Mouse (Mus musculus) CD8-positive naive resting alpha-beta T cell, adult 2 months (primary cell): ENCODE results near the gene Mdc1.

Source experiments
- DNase-seq, 2 experiments: peaks; one replicate each; pipeline ENCODE4 v3.0.0; 2022; ENCODE audit warnings: low read depth in 2 of 2, low spot score in 2 of 2

Gene Mdc1

DNA sequence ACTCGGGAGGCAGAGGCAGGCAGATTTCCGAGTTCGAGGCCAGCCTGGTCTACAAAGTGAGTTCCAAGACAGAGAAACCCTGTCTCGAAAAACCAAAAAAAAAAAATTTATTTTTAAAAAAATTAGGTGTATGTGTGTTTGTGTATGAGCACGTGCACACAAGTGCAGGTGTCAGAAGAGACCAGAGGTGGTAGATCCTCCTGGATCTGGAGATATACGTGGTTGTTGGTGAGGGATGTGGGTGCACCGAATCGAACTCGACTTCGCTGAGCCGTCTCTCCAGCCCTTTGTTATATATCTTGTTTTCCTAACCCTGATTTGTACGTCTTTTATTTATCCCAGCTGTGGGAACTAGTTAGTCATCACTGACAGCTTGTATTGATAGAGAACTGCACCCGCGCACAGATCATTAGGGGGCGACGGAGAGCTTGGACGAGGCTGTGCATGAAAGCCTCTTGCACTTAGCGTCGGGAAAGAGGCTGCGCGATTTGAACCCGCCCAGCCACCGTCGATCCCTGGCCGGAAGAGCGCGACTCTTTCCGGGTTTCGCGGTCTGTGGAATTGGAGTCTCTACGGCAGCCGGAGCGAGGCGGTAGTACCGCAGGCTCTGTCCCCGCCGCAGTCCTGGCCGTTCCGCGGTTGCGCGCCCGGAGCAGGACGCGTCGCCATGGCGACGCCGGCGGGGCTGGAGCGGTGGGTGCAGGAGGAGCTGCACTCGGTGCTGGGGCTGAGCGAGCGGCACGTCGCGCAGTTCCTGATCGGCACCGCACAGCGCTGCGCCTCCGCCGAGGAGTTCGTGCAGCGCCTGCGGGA is 38.1 kb downstream of the Mdc1 start, which contains the start of gene Dhx16:
TSS of gene Dhx16 (plus strand) at position 575 of the 813 bp plus-strand sequence.
- peak; percentile 87 to 96 for DNase-seq

DNA sequence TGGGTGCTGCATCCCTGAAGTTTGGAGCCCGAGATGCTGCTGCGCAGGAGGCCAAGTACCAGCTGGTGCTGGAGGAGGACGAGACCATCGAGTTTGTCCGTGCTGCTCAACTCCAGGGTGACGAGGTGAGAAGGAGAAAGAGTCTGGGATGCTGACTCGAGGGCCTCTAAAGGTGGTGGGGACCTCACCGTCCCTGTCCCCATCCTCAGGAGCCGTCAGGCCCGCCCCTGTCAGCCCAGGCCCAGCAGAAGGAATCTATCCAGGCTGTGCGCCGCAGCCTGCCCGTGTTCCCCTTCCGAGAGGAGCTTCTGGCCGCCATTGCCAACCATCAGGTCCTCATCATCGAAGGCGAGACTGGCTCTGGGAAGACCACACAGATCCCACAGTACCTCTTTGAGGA is 41.6 kb downstream of the Mdc1 start:
- DNase-seq: no peak

DNA sequence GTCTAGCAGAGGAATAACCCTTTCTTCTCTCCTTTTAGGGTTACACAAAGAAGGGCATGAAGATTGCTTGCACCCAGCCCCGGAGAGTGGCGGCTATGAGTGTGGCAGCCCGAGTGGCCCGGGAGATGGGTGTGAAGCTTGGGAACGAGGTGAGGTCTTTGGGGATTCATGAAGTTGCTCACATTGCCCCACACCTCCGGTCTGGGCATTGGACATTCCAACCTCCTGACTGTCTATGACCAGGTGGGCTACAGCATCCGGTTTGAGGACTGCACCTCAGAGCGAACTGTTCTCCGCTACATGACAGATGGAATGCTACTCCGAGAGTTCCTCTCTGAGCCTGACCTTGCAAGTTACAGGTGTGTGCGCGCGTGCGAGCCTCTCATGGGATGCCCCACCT is 42.5 kb downstream of the Mdc1 start:
- DNase-seq: no peak

DNA sequence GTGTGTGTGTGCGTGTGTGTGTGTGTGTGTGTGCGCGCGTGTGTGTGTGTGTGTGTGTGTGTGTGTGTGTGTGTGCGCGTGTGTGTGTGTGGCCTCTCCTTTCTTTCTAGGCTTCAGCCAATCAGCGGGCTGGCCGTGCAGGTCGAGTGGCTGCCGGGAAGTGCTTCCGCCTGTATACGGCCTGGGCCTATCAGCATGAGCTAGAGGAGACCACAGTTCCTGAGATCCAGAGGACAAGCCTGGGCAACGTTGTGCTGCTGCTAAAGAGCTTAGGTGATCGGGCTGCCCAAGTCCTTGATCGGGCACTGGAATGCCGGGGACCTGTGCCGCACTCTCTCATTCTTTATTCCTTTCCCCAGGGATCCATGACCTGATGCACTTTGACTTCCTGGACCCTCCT is 46.4 kb downstream of the Mdc1 start:
- DNase-seq: no peak

DNA sequence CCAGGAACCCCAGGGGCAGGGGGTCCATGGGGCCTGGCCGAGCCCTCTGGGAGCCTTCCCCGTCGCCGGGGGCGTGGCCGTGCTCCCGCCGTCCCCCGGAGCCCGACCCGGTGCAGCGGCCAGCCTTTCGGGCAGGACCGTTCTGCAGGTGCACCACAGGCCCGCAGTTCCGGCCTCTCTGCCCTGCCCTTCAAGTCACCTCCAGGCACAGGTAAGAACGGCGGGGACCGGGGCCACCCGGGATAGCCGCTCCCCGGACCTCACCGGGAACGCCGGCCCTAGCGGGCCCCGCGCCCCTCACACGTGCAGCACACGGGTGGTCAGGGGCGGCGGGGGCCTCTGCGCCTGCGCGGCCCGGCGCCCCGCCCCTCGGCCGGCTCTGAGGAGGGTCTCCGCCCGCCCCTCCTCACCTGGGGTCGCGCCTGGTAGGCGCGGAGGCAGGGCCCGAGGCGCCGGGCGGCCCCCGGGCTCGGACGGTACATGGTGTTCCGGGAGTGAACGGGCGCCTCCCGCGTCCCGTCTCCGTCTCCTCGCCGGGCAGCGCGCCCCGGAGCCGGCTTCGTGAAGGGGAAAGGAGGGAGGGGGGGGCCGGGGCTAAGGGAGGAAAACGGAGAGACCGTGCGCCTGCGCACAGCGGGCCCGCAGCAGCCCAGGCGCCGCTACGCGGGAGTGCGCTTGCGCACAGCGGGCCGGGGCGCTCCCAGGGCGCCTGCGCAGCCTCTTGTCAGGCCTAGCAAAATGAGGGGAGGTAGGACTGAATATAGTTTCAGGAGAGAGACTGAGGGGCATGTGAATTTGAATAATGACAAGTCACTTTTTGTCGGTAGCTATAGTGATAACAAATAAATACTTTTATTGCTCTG is 55.7 kb downstream of the Mdc1 start, which contains the start of gene 2310061I04Rik:
TSS of gene 2310061I04Rik (minus strand) at position 651 of the 863 bp plus-strand sequence.
- peak; percentile 87 for DNase-seq

DNA sequence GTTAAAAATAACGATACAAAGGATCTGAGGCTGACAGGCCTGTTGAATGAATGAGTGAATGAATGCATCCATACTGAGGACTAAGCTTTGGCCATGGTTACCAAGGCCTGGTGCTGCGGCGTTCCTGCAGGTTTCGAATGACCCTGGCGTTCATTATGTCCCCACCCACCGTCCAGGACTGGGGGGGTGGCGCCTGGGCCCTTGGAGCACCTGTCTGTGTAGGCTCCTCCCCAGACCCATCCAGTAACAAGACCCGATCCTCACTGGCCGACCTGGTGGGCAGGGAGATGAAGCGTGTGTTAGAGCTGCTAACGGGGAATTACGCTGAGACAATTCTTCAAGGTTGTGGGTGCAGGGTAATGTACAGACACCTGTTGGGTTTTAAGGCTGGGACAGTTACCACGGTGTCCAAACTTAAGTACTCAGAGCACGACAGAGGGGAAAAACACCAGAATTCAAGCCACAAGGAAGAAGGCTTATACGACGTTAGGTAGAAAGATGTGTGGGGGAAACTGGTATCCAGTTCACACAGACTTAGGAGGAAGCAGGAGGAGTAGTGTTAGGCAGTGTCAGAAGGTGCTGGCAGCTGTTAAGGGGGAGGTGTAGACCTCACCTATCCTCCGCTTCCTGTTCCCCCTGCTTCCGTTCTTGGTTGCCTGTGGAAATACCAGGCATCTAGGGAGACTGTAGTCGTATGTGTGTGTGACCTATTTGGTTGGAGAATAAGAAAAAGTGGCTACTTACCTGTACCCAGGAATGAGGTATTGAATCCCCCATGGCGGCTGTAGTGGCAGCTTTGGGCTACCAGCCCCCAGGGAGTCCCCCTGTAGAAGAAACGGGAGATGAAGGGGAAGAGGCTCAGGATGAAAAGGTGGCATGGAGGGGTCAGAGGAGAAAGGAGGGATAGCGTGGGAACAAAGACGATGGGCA is 56.6 kb downstream of the Mdc1 start:
- DNase-seq: no peak

DNA sequence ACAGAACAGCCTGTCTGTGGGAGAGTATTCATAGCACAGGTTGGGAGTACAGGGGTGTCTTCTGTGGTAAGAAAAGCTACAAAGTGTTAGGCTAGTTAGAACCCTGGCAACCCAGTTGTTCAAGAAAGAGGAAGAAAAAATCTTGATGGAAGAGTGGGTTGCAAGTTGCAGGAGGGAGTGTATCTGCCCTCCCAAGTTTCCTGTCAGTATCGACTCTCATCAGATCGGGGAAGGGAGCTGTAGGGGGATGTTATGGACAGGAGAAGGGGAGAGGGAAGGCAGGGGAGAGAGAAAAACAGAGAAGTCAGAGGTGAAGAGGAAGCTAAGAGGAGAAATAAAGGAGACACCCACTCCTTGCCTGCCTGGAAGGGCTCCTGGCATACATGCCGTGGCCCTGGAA is 59.3 kb downstream of the Mdc1 start:
- DNase-seq: no peak

DNA sequence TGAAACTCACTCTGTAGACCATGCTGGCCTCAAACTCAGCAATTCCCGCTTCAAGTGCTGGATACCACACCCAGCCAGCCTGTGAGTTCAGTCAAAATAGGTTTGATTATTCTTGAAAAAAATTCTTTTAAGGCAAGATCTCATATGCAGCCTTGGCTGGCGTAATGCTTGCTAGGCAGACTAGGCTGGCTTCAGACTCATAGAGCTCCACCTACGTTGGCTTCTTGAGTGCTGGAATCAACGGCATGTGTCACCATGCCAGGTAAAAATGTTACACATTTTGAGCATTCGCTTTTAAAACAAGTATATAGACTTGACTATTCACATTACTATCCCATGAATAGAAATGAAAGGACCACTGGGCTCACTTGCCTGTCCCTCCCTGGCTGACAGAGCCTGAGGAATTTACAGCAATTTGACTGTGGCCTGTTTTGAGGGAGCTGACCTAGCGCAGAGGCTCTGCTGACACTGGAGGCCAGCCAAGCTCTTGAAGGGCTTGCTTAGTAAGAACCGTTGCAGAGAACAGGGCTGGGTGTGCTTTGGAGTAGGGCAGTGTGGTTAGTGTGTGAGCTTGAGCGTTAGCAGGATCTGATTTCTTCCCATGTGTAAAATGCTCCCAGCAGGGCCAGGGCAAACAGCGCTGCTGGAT is 62.2 kb downstream of the Mdc1 start:
- DNase-seq: no peak

DNA sequence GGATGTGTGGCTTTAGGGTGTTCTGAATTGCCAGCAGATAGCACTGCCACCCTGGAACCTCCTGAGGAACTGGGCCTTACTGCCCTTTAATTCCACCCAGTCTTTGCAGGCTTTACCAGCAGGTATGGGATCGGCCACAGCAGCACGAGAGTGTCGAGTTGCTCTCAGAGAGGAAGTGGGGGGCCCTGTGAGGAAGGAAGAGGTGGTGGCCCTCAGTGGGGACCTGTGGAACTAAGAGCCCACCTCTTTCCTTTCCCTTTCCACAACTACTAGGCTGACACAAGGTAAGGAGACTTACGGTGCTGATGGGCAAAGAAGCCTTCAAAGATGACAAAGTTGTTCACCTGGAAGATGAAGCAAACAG is 62.7 kb downstream of the Mdc1 start:
- DNase-seq: no peak

DNA sequence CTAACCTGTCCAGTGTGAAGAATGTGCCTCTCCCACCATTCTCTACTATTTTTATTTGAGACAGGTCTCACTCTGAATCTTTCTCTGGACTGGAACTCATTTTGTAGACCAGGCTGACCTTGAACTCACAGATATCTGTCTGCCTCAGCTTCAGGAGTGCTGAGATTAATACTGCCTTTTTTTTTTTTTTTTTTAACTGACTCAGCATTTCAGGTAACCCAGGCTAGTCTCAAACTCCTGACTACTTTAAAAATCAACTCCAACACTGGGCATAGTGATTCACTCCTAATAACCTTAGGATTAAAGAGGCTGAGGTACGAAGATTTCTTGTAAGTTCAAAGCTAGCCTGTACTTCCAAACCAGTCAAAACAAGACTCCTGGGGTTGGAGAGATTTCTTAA is 64.3 kb downstream of the Mdc1 start:
- no peak for DNase-seq

DNA sequence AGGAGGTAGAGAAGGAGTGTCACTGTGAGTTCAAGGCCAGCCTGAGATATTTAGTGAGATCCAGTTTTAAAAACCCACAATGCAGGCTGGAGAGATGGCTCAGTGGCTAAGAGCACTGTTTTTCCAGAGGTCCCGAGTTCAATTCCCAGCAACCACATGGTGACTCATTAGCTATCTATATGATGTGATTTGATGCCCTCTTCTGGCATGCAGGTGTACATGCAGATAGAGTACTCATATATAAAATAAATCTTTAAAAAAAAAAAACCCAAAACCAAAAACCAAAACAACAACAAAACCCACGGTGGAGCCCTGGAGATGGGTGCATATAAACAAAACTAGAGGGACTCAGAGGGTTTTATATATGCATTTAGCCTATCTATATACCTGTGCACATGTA is 66.3 kb downstream of the Mdc1 start:
- peak in 1 of 2 experiments; percentile 16 for DNase-seq
